Mouse (Mus musculus) thymus, postnatal 0 days (tissue): ENCODE measurements around the gene Olfr127. TPM values are rescaled to one million over a fixed set of nuclear protein-coding genes. Genes with fewer than 3 reads are reported as not detected.
"Not testable (repeated sequence)": the region's sequence is repeated elsewhere in the genome, so short reads cannot be mapped to it uniquely, and the experiment has no call there.

Experiments
- DNase-seq: peaks from one replicate; pipeline ENCODE4 v3.0.0-alpha.2; 2015; ENCODE audit warnings: low spot score
- polyA plus RNA-seq: library from polyadenylated mRNA; unstranded; fragments of >200 nt; fragmentation: Nextera tagmentation; extraction: Ambion mirVana; gene quantifications from 2 replicates; pipeline ENCODE4 v1.2.1, GENCODE M21; 2015

Olfr127 gene
- polyA plus RNA-seq: not detected in 2 replicates

GRCm38 (mm10) chr17:37900137-37900536 lies at the start of gene Olfr127:
TSS of gene Olfr127 (plus strand) at chr17:37900437.
- DNase-seq: no peak

GRCm38 (mm10) chr17:37863901-37864300 lies 36.3 kb upstream of the Olfr127 start:
- no peak for DNase-seq

GRCm38 (mm10) chr17:37869676-37870205 lies 30.5 kb upstream of the Olfr127 start:
- DNase-seq: no peak

- DNase-seq: no peak
Observed at GRCm38 (mm10) chr17:37873830-37874229, 26.4 kb upstream of the Olfr127 start.

- not testable (repeated sequence) for DNase-seq
Observed at GRCm38 (mm10) chr17:37906821-37907220, 6.6 kb downstream of the Olfr127 start.

- no peak for DNase-seq
Observed at GRCm38 (mm10) chr17:37920248-37920647, 20.0 kb downstream of the Olfr127 start, which contains the start of gene Olfr128. TSS of gene Olfr128 (plus strand) at chr17:37920548.

GRCm38 (mm10) chr17:37952979-37953378 lies 52.7 kb downstream of the Olfr127 start, which contains the start of gene Olfr761:
TSS of gene Olfr761 (minus strand) at chr17:37953079.
- no peak for DNase-seq

Other genes with a start within 250 kb of the Olfr127 start
- not detected in 2 replicates for gene Olfr117, start 236.7 kb upstream of the Olfr127 start, polyA plus RNA-seq
- not detected in 2 replicates for gene Olfr118, start 233.4 kb upstream of the Olfr127 start, polyA plus RNA-seq
- gene Olfr119, start 203.9 kb upstream of the Olfr127 start, polyA plus RNA-seq: not detected in 2 replicates
- not detected in 2 replicates for gene Olfr120, start 178.6 kb upstream of the Olfr127 start, polyA plus RNA-seq
- not detected in 2 replicates for gene Olfr121, start 151.6 kb upstream of the Olfr127 start, polyA plus RNA-seq
- not detected in 2 replicates for gene Olfr122, start 131.8 kb upstream of the Olfr127 start, polyA plus RNA-seq
- not detected in 2 replicates for gene Olfr123, start 106.9 kb upstream of the Olfr127 start, polyA plus RNA-seq
- gene Olfr124, start 100.5 kb upstream of the Olfr127 start, polyA plus RNA-seq: not detected in 2 replicates
- gene Olfr125, start 67.5 kb upstream of the Olfr127 start, polyA plus RNA-seq: not detected in 2 replicates
- not detected in 2 replicates for gene Olfr126, start 53.0 kb upstream of the Olfr127 start, polyA plus RNA-seq
- gene Olfr128, start 20.1 kb downstream of the Olfr127 start, polyA plus RNA-seq: not detected in 2 replicates
- not detected in 2 replicates for gene Olfr761, start 52.6 kb downstream of the Olfr127 start, polyA plus RNA-seq
- not detected in 2 replicates for gene Olfr129, start 159.6 kb downstream of the Olfr127 start, polyA plus RNA-seq
- gene Olfr130, start 163.5 kb downstream of the Olfr127 start, polyA plus RNA-seq: not detected in 2 replicates
- not detected in 2 replicates for gene Olfr131, start 188.3 kb downstream of the Olfr127 start, polyA plus RNA-seq
- not detected in 2 replicates for gene Olfr132, start 234.1 kb downstream of the Olfr127 start, polyA plus RNA-seq
- gene Olfr133, start 244.8 kb downstream of the Olfr127 start, polyA plus RNA-seq: not detected in 2 replicates